Mouse (Mus musculus) neural tube, embryonic 10.5 days (tissue): ENCODE data around the gene Gm10424.
"Not testable (repeated sequence)": the region's sequence is repeated elsewhere in the genome, so short reads cannot be mapped to it uniquely, and the experiment has no call there.

ENCODE experiments used
- DNase-seq: peaks from one replicate; pipeline ENCODE4 v3.0.0-alpha.2; 2017; ENCODE audit warnings: low spot score; ENCODE audit errors: extremely low spot score

Gene Gm10424

GRCm38 (mm10) chr5:95272668-95273067 is at the start of gene Gm10424:
Gene Gm10424 (minus strand): TSS chr5:95272768.
- DNase-seq = not testable (repeated sequence)

GRCm38 (mm10) chr5:95305611-95306010 is 33.0 kb upstream of the Gm10424 start, which contains the start of gene Gm3259:
Gene Gm3259 (plus strand): TSS chr5:95305911.
- DNase-seq = not testable (repeated sequence)
